Mouse (Mus musculus) retina, postnatal 7 days (tissue): ENCODE results near the gene Pspn.

Source experiments
- DNase-seq: peaks from one replicate; pipeline ENCODE4 v3.0.0-alpha.2; 2012; ENCODE audit warnings: low read depth, low spot score

Gene Pspn

GRCm38 (mm10) chr17:56962642-56963405 lies 37.0 kb downstream of the Pspn start:
- no peak for DNase-seq

- no peak for DNase-seq
These were observed 37.9 kb downstream of the Pspn start for GRCm38 (mm10) chr17:56961880-56962279.

GRCm38 (mm10) chr17:56958667-56959066 lies 41.2 kb downstream of the Pspn start:
- no peak for DNase-seq

- DNase-seq: no peak
These were observed 41.9 kb downstream of the Pspn start for GRCm38 (mm10) chr17:56957763-56958429.

GRCm38 (mm10) chr17:56954871-56955270 lies 44.9 kb downstream of the Pspn start:
- DNase-seq: no peak

GRCm38 (mm10) chr17:56952639-56953038 lies 47.2 kb downstream of the Pspn start:
- DNase-seq: no peak

GRCm38 (mm10) chr17:56950915-56951314 lies 48.9 kb downstream of the Pspn start:
- peak; percentile 8 for DNase-seq
